Mouse (Mus musculus): ENCODE measurements around the gene Git1. TPM values are rescaled to one million over a fixed set of nuclear protein-coding genes. Genes with fewer than 3 reads are reported as not detected.
A peak's percentile ranks its signal among the peaks of the same experiment; 100 is the strongest.

The Git1 gene
- polyA plus RNA-seq, 1 experiment: 99.0 TPM

DNA sequence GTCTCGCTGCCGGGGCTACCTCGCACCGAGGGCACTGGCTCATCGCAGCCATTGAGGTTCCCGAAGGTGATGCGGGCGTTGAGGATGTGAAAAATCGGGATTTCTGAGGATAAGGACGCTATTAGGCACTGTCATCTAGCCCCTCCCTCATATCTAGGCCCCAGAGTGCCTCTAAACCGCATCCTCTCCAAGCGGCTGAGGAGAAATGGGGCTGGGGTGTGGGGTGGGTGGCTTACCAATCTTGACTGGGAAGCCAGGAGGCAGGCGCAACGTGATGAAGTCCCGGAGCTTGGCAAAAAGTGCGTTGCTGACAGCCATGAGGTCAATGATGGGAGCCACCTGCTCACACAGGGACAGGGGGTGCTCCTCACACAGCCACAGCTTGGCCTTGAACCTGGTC is 20.6 kb upstream of the Git1 start:
- TF ChIP-seq POLR2A (IDR thresholded peaks at IDR 0.05; ENCODE audit: control insufficient read depth, extremely low read depth, insufficient read depth, low read length, poor library complexity) (no peak), CTCF (IDR thresholded peaks at IDR 0.05; ENCODE audit: borderline replicate concordance, control insufficient read depth, extremely low read depth, insufficient read depth, low read length, poor library complexity) (no peak)
- Histone ChIP-seq H3K36me3 (ENCODE audit: control insufficient read depth, insufficient read depth, low read length) (no peaks in the 10 kb centered on the region), H3K27me3 (ENCODE audit: control insufficient read depth, insufficient read depth, low read length) (no peaks in the 10 kb centered on the region), H3K4me3 (ENCODE audit: control insufficient read depth, insufficient read depth, low read length) (no peak overlapping the region), H3K4me1 (replicated peaks; ENCODE audit: control insufficient read depth, insufficient read depth, low read length) (peaks cover 12% of the 10 kb centered on the region), H3K27ac (ENCODE audit: control insufficient read depth, insufficient read depth, low read length) (no peak overlapping the region)
- no peak for DNase-seq
- 98% methylated on average over 16 of the region's 16 CpGs for WGBS

- peaks cover 12% of the 10 kb centered on the region for H3K4me1 ChIP-seq (replicated peaks; ENCODE audit: control insufficient read depth, insufficient read depth, low read length)
- H3K27me3 ChIP-seq (ENCODE audit: control insufficient read depth, insufficient read depth, low read length): no peaks in the 10 kb centered on the region
- H3K27ac ChIP-seq (ENCODE audit: control insufficient read depth, insufficient read depth, low read length): no peak overlapping the region
- no peak for DNase-seq
- WGBS: 97% methylated on average over 14 of the region's 14 CpGs
- TF ChIP-seq CTCF (IDR thresholded peaks at IDR 0.05; ENCODE audit: borderline replicate concordance, control insufficient read depth, extremely low read depth, insufficient read depth, low read length, poor library complexity): no peak
- no peak for TF ChIP-seq POLR2A (IDR thresholded peaks at IDR 0.05; ENCODE audit: control insufficient read depth, extremely low read depth, insufficient read depth, low read length, poor library complexity)
- no peak overlapping the region for H3K4me3 ChIP-seq (ENCODE audit: control insufficient read depth, insufficient read depth, low read length)
- H3K36me3 ChIP-seq (ENCODE audit: control insufficient read depth, insufficient read depth, low read length): no peaks in the 10 kb centered on the region
These were observed 17.1 kb upstream of the Git1 start for GRCm38 (mm10) chr11:77476216-77476615.

DNA sequence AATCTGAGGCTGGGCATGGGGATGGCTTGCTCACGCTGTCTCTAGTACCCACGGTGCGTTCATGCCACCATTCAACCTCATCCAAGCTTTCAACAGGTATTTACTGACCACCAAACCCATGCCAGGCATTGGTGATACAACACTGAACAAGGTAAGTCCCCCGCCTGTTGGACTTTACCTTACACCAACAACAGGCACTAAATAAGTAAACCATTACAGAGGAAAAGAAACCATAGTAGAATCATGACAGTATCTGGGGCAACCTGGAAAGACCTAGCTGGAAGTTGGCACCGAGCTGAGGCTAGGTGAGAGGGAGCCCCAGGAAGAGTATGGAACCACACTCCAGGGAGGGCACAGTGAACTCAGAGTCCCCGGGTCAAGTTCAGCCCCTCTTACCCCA is 16.5 kb upstream of the Git1 start:
- no peak for DNase-seq
- WGBS: 94% methylated on average over 6 of the region's 6 CpGs
- H3K36me3 ChIP-seq (ENCODE audit: control insufficient read depth, insufficient read depth, low read length): no peaks in the 10 kb centered on the region
- H3K27ac ChIP-seq (ENCODE audit: control insufficient read depth, insufficient read depth, low read length): no peak overlapping the region
- H3K4me3 ChIP-seq (ENCODE audit: control insufficient read depth, insufficient read depth, low read length): no peak overlapping the region
- peaks cover 12% of the 10 kb centered on the region for H3K4me1 ChIP-seq (replicated peaks; ENCODE audit: control insufficient read depth, insufficient read depth, low read length)
- no peak for TF ChIP-seq POLR2A (IDR thresholded peaks at IDR 0.05; ENCODE audit: control insufficient read depth, extremely low read depth, insufficient read depth, low read length, poor library complexity)
- H3K27me3 ChIP-seq (ENCODE audit: control insufficient read depth, insufficient read depth, low read length): no peaks in the 10 kb centered on the region

DNA sequence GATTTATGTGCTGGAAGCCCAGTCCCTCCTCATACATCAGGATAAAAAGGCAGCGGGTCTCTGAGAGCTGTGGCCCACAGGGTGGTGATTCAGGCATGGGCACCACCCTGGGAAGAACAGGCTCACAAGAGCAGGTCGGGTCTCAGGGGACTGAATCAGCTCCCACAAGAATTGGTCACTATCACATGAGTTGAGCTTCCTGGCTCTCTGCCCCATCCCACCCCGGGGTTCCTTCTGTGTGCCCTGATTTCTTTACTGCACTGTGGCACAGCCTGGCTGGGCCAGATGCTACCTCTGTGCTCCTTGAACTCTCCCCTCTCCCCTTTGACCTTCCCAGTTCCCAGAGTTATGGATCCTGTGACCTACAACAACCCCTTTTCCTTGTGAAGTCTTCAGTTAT is 10.3 kb upstream of the Git1 start:
- DNase-seq: no peak
- Histone ChIP-seq H3K4me3 (ENCODE audit: control insufficient read depth, insufficient read depth, low read length) (no peak overlapping the region), H3K36me3 (ENCODE audit: control insufficient read depth, insufficient read depth, low read length) (no peaks in the 10 kb centered on the region), H3K4me1 (replicated peaks; ENCODE audit: control insufficient read depth, insufficient read depth, low read length) (peaks cover 24% of the 10 kb centered on the region), H3K27me3 (ENCODE audit: control insufficient read depth, insufficient read depth, low read length) (no peaks in the 10 kb centered on the region), H3K27ac (ENCODE audit: control insufficient read depth, insufficient read depth, low read length) (peak overlapping the region; percentile 79; the same call in 1 of the 2 replicates)
- WGBS: 69% methylated on average over 3 of the region's 3 CpGs
- no peak for TF ChIP-seq POLR2A (IDR thresholded peaks at IDR 0.05; ENCODE audit: control insufficient read depth, extremely low read depth, insufficient read depth, low read length, poor library complexity)

GRCm38 (mm10) chr11:77483510-77484255 is 9.7 kb upstream of the Git1 start:
- Histone ChIP-seq H3K27ac (ENCODE audit: control insufficient read depth, insufficient read depth, low read length) (peak overlapping the region; percentile 79), H3K4me1 (replicated peaks; ENCODE audit: control insufficient read depth, insufficient read depth, low read length) (peaks cover 27% of the 10 kb centered on the region), H3K4me3 (ENCODE audit: control insufficient read depth, insufficient read depth, low read length) (no peak overlapping the region), H3K27me3 (ENCODE audit: control insufficient read depth, insufficient read depth, low read length) (no peaks in the 10 kb centered on the region), H3K36me3 (ENCODE audit: control insufficient read depth, insufficient read depth, low read length) (no peaks in the 10 kb centered on the region)
- WGBS: 30% methylated on average over 11 of the region's 11 CpGs
- peak; percentile 75 for DNase-seq
- TF ChIP-seq CTCF (IDR thresholded peaks at IDR 0.05; ENCODE audit: borderline replicate concordance, control insufficient read depth, extremely low read depth, insufficient read depth, low read length, poor library complexity) (no peak), POLR2A (IDR thresholded peaks at IDR 0.05; ENCODE audit: control insufficient read depth, extremely low read depth, insufficient read depth, low read length, poor library complexity) (no peak)

DNA sequence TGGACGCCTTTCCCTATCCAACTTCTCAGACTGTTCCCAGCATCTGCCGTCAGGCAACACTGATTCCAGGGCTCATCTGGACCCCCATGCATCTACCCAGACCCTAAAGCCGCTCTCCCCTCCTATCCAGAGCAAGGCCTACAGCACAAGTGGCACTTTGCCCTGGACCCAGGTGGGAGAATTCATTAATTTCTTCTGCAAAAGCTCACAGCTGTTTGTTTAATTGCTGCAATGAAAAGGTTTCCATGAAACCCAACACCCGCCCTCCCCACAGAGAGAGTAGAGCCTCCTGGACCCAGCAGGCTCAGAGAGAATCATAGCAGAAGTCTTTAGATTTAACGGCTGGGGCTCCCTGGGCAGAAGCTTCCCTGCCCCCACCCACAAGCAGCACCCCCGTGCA is 8.1 kb upstream of the Git1 start:
- Histone ChIP-seq H3K4me1 (replicated peaks; ENCODE audit: control insufficient read depth, insufficient read depth, low read length) (peaks cover 38% of the 10 kb centered on the region), H3K36me3 (ENCODE audit: control insufficient read depth, insufficient read depth, low read length) (no peaks in the 10 kb centered on the region), H3K4me3 (ENCODE audit: control insufficient read depth, insufficient read depth, low read length) (no peak overlapping the region), H3K27ac (ENCODE audit: control insufficient read depth, insufficient read depth, low read length) (no peak overlapping the region), H3K27me3 (ENCODE audit: control insufficient read depth, insufficient read depth, low read length) (no peaks in the 10 kb centered on the region; the same call in 1 of the 2 replicates)
- DNase-seq: no peak
- TF ChIP-seq POLR2A (IDR thresholded peaks at IDR 0.05; ENCODE audit: control insufficient read depth, extremely low read depth, insufficient read depth, low read length, poor library complexity) (no peak), CTCF (IDR thresholded peaks at IDR 0.05; ENCODE audit: borderline replicate concordance, control insufficient read depth, extremely low read depth, insufficient read depth, low read length, poor library complexity) (no peak)
- WGBS: 87% methylated on average over 6 of the region's 6 CpGs

GRCm38 (mm10) chr11:77486798-77487197 is 6.6 kb upstream of the Git1 start:
- Histone ChIP-seq H3K27ac (ENCODE audit: control insufficient read depth, insufficient read depth, low read length) (no peak overlapping the region), H3K4me3 (ENCODE audit: control insufficient read depth, insufficient read depth, low read length) (no peak overlapping the region), H3K4me1 (replicated peaks; ENCODE audit: control insufficient read depth, insufficient read depth, low read length) (peaks cover 51% of the 10 kb centered on the region), H3K27me3 (ENCODE audit: control insufficient read depth, insufficient read depth, low read length) (no peaks in the 10 kb centered on the region; the same call in 1 of the 2 replicates), H3K36me3 (ENCODE audit: control insufficient read depth, insufficient read depth, low read length) (no peaks in the 10 kb centered on the region)
- TF ChIP-seq POLR2A (IDR thresholded peaks at IDR 0.05; ENCODE audit: control insufficient read depth, extremely low read depth, insufficient read depth, low read length, poor library complexity) (no peak), CTCF (IDR thresholded peaks at IDR 0.05; ENCODE audit: borderline replicate concordance, control insufficient read depth, extremely low read depth, insufficient read depth, low read length, poor library complexity) (no peak)
- DNase-seq: no peak
- WGBS: 74% methylated on average over 5 of the region's 5 CpGs

Data from thymus, adult 2 months (tissue).